Mouse (Mus musculus): ENCODE measurements at regions not wholly inside any gene's neighbourhood (a gene's known extent, or its start where the extent isn't known, plus 50 kb on each side); places are given as distances from the start of the nearest gene placed in this dataset.
A peak's percentile ranks its signal among the peaks of the same experiment; 100 is the strongest.

DNA sequence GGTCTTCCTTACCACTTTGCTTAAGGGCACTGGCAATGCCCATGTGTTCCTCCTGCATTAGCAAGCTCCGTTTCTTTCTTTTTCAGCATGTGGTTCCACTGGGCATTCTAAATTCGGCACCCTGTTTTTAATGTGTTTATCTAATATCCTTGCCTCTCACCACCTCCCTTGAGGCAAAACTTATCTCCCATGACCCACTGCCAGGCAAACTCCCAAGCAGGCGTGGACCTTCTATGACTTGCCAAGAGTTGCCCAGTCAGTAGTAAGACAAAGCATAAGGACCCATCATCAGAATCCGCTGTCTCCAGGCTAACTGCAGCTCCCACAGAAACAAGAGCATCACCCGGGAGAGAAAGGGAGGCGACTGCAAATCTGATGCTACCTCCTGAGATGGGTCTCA is 245.2 kb downstream of the Setd4 start:
- H3K4me3 ChIP-seq: no peak overlapping the region
- peak overlapping the region; percentile 14; the same call in 1 of the 2 replicates for H3K9ac ChIP-seq
- H3K27ac ChIP-seq: peak overlapping the region; percentile 71
- peaks cover 25% of the 10 kb centered on the region for H3K4me1 ChIP-seq
- no peaks in the 10 kb centered on the region; the same call in 1 of the 2 replicates for H3K27me3 ChIP-seq (replicated peaks)
- peak; percentile 88 for ATAC-seq
- peak overlapping the region; percentile 40 for H3K4me2 ChIP-seq
- peaks cover 7% of the 10 kb centered on the region; the same call in 1 of the 2 replicates for H3K36me3 ChIP-seq
- no peaks in the 10 kb centered on the region for H3K9me3 ChIP-seq (replicated peaks)
- 63% methylated on average over 6 of the region's 6 CpGs for WGBS (ENCODE audit: insufficient replicate concordance)

DNA sequence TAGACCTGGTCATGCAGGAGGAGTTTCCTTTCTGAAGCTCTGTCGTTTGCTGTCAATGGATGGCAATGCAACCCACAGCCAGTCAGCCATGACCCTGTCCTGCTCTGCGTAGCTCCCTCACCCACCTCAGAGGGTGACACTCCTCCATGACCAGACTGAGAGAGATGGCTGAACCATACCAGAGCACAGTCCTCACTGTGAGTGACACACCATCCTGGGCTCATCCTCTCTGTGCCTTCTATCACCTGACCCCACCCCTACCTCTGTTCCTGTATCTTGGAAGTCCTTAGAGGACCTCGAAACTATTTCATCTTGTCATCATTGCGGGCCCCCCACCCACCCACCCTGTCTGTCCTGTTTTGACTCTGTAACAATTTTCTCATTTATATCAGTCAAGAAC is 245.7 kb downstream of the Setd4 start:
- Histone ChIP-seq H3K27ac (peak overlapping the region; percentile 71), H3K36me3 (peaks cover 7% of the 10 kb centered on the region; the same call in 1 of the 2 replicates), H3K9me3 (replicated peaks) (no peaks in the 10 kb centered on the region), H3K9ac (peak overlapping the region; percentile 14; the same call in 1 of the 2 replicates), H3K4me2 (peak overlapping the region; percentile 40), H3K4me1 (peaks cover 25% of the 10 kb centered on the region), H3K27me3 (replicated peaks) (no peaks in the 10 kb centered on the region; the same call in 1 of the 2 replicates), H3K4me3 (no peak overlapping the region)
- ATAC-seq: peak; percentile 74
- WGBS (ENCODE audit: insufficient replicate concordance): 54% methylated on average over 4 of the region's 4 CpGs

DNA sequence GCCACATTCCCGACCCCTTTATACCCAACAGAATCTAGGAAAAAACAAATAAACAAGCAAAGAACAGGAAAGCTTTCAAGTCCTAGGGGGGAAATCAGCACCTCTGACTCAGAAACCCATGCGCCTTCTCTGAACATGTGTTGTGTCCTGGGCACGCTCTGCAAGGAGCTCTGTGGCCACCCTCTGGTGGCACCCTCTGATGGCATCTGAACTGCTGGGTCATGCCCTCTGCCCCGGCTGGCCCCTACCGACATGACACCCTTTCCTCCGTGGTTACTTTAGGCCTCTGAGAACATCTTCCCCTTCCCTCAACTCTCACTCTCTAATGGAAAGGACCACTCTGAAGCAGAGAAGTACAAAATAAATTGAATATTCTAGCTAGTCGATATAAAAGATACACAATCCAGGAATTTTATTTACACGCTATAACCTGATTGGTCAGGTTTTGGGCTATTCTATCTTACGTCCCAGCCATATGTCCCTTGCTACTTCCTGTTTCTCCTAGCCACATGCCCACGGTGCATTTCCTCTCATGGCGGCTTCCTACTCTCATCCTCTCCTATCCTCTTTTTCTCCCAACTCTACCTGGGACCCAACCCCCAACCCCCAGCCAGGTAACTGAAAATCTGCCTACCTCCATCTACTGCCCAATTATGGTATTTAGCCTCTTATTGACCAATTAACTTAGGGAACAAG is 248.5 kb downstream of the Setd4 start:
- Histone ChIP-seq H3K4me3 (no peak overlapping the region), H3K9ac (no peak overlapping the region), H3K4me2 (no peak overlapping the region), H3K9me3 (replicated peaks) (no peaks in the 10 kb centered on the region), H3K4me1 (peaks cover 23% of the 10 kb centered on the region), H3K27me3 (replicated peaks) (no peaks in the 10 kb centered on the region; the same call in 1 of the 2 replicates), H3K36me3 (peaks cover 7% of the 10 kb centered on the region; the same call in 1 of the 2 replicates), H3K27ac (no peak overlapping the region)
- ATAC-seq: no peak
- 57% methylated on average over 11 of the region's 11 CpGs for WGBS (ENCODE audit: insufficient replicate concordance)

DNA sequence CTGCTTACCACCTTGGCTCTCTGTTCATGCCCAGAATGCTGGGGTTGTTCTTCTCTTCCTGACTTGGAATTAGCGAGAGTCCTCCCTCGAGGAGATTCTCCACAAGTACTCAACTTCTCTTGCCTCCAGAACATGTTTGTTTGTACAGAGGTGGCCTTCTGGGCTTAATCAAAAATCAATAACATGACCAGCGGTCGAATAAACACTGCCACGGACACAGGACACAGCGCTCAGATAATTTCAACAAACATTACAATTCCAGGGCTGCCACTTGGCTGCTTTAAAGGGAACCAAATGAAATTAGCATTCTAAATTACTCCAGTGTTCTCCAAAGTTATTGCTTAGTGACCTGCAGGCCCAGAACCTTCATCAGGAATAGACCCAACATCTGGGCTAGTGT is 249.9 kb downstream of the Setd4 start:
- H3K36me3 ChIP-seq: peaks cover 7% of the 10 kb centered on the region; the same call in 1 of the 2 replicates
- no peak overlapping the region for H3K4me3 ChIP-seq
- ATAC-seq: no peak
- no peaks in the 10 kb centered on the region; the same call in 1 of the 2 replicates for H3K27me3 ChIP-seq (replicated peaks)
- WGBS (ENCODE audit: insufficient replicate concordance): 68% methylated on average over 6 of the region's 6 CpGs
- no peak overlapping the region for H3K4me2 ChIP-seq
- no peak overlapping the region for H3K9ac ChIP-seq
- no peaks in the 10 kb centered on the region for H3K9me3 ChIP-seq (replicated peaks)
- peaks cover 12% of the 10 kb centered on the region for H3K4me1 ChIP-seq
- no peak overlapping the region for H3K27ac ChIP-seq

DNA sequence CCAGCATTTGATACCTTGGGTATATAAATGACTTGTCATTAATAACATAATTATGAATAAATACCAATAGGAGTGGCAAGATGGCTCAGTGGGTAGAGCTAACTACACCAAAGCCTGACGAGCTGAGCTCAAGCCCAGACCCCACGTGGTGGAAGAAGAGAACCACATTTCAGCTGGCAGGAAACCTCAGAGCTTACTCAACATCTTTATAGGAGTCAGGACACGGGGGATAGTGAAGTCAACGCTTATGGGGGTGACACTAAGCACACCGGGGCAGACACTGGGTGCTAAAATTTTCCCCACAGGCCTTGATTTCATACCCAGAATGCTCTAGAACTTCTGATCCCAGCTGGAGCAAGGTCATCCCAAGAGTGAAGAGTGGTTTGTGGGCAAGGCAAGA is 259.3 kb downstream of the Setd4 start:
- ATAC-seq: no peak
- H3K27ac ChIP-seq: no peak overlapping the region
- H3K9me3 ChIP-seq (replicated peaks): no peaks in the 10 kb centered on the region
- WGBS (ENCODE audit: insufficient replicate concordance): 44% methylated on average over 5 of the region's 5 CpGs
- H3K4me3 ChIP-seq: no peak overlapping the region
- H3K4me2 ChIP-seq: no peak overlapping the region
- no peaks in the 10 kb centered on the region for H3K36me3 ChIP-seq
- no peaks in the 10 kb centered on the region for H3K4me1 ChIP-seq
- no peak overlapping the region for H3K9ac ChIP-seq
- peaks cover 25% of the 10 kb centered on the region for H3K27me3 ChIP-seq (replicated peaks)

DNA sequence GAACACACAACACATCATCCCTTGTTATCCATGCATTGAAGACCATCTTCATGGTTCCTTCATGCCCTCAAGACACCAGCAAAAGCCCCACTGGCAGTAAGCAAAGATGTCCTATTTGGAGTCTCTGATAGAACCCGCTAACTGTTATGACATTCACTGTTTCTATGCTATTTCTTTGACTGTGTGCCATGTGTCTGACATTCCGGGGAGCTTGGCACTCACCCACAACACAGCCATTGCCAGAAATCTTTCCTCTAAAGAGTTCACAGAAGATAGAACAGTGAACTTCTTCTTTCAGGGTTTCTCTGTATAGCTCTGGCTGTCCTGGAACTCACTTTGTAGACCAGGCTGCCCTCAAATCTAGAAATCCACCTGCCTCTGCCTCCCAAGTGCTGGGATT is 261.2 kb downstream of the Setd4 start:
- Histone ChIP-seq H3K27ac (no peak overlapping the region), H3K27me3 (replicated peaks) (peaks cover 31% of the 10 kb centered on the region), H3K9ac (no peak overlapping the region), H3K4me1 (no peaks in the 10 kb centered on the region), H3K36me3 (no peaks in the 10 kb centered on the region), H3K4me2 (no peak overlapping the region), H3K9me3 (replicated peaks) (no peaks in the 10 kb centered on the region), H3K4me3 (no peak overlapping the region)
- 69% methylated on average over 2 of the region's 2 CpGs for WGBS (ENCODE audit: insufficient replicate concordance)
- ATAC-seq: no peak

DNA sequence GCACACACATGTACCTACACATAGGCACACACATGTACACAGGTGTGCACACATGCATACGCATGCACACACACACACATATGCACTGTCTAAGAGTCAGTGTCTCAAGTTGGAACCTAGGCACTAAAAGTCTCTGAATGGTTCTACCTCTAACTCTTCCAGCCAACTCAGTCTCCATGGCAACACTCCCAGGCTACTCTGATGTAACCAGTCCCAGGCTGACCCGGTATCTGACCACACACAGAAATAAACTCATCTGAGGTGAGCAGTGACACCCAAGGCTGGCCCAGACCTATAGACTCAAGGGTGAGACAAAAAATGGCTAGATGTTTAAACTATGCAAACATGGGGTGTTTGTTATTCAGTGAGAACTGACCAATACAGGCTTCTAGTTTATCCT is 262.1 kb downstream of the Setd4 start:
- no peaks in the 10 kb centered on the region for H3K4me1 ChIP-seq
- peak; percentile 37 for ATAC-seq
- no peaks in the 10 kb centered on the region for H3K9me3 ChIP-seq (replicated peaks)
- WGBS (ENCODE audit: insufficient replicate concordance): 73% methylated on average over 2 of the region's 2 CpGs
- H3K27me3 ChIP-seq (replicated peaks): peaks cover 26% of the 10 kb centered on the region
- H3K27ac ChIP-seq: no peak overlapping the region
- no peaks in the 10 kb centered on the region for H3K36me3 ChIP-seq
- H3K4me3 ChIP-seq: no peak overlapping the region
- no peak overlapping the region for H3K4me2 ChIP-seq
- no peak overlapping the region for H3K9ac ChIP-seq

DNA sequence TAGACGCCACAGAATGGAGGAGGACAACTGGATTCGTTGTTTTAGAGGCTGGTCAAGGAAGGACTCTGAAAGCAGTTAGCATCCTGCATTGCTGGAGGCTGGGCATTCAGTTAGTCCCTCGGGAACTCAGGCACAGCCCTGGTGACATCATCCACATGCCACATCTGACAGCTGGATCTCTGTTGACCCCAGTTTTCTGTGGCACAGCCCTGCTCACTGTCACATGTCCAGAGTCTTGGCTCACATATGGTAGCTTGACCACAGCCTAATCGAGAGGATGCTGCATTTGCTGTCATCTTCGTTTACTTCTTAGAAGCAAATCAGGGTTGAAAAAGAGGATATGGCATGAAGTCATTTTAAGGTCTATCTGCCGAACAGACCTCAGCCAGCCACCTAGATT is 265.1 kb downstream of the Setd4 start:
- Histone ChIP-seq H3K27ac (no peak overlapping the region), H3K4me1 (peaks cover 19% of the 10 kb centered on the region), H3K4me3 (no peak overlapping the region), H3K4me2 (no peak overlapping the region), H3K36me3 (no peaks in the 10 kb centered on the region), H3K9ac (no peak overlapping the region), H3K27me3 (replicated peaks) (peaks cover 20% of the 10 kb centered on the region), H3K9me3 (replicated peaks) (no peaks in the 10 kb centered on the region)
- no peak for ATAC-seq
- WGBS (ENCODE audit: insufficient replicate concordance): 50% methylated on average over 6 of the region's 6 CpGs

DNA sequence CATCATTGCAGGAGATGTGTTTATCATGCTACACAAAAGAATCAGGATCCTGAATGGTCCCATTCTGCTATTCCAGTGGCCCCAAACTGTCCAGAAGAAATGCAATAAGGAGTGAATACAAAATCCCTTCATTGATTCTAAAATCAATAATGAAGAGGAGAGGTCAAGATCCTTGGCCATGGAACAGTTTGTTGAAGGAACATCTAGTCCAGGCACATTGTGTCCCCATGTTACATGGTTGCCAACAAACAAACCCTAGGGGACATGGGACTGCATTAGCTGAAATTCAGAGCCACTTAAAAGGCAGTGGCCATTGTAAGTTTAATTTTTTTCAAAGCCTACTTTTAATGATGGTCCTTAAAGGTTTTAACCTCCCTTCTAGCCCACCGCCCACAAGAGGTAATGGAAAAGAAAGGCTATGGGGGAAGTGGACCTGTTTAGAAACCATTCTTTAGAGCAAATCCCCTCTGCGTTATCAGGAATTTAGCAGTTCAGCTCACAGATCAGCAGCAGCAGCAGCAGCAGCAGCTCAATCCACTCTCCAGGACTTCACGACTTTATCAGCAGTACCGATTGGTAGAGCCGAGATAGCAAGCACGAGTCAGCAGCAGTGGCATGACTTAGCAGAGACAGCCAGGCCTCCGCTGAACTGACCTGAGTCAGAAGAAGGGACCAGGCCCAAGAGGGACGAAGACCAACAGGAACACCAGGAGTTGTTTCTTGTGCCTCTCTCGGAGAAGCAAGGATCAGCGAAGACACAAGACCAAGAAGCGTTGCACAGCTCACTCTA is 268.3 kb downstream of the Setd4 start:
- H3K36me3 ChIP-seq: no peaks in the 10 kb centered on the region
- 37% methylated on average over 11 of the region's 11 CpGs for WGBS (ENCODE audit: insufficient replicate concordance)
- H3K4me2 ChIP-seq: 0 out of 2 replicates have a peak overlapping the region, but pooled peaks have one; percentile 1
- H3K4me3 ChIP-seq: no peak overlapping the region
- H3K27me3 ChIP-seq (replicated peaks): peaks cover 37% of the 10 kb centered on the region
- peaks cover 19% of the 10 kb centered on the region for H3K4me1 ChIP-seq
- peak overlapping the region; percentile 2; the same call in 1 of the 2 replicates for H3K27ac ChIP-seq
- no peaks in the 10 kb centered on the region for H3K9me3 ChIP-seq (replicated peaks)
- H3K9ac ChIP-seq: no peak overlapping the region
- ATAC-seq: peak; percentile 93

DNA sequence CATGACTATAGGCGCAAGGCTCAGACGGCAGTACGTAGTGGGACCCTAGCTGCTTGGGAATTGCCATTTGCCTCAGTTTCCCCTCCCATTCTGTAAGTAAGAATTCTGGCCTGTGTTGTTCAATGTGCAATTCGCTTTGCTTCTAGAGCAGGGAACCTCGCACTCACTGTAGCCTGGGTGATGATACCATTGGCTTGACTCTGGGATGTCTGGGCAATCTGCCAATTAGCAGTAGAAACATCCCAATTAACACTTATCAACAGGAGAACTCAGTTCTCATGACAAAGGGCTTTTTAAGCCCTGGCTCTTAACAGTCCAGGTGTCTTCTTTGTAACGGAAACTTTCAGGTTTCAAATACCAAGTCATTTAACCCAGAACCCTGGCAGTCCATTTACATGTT is 270.2 kb downstream of the Setd4 start:
- Histone ChIP-seq H3K4me3 (no peak overlapping the region), H3K9me3 (replicated peaks) (no peaks in the 10 kb centered on the region), H3K27ac (no peak overlapping the region), H3K4me1 (peaks cover 19% of the 10 kb centered on the region), H3K36me3 (no peaks in the 10 kb centered on the region), H3K27me3 (replicated peaks) (peaks cover 47% of the 10 kb centered on the region), H3K4me2 (no peak overlapping the region), H3K9ac (no peak overlapping the region)
- WGBS (ENCODE audit: insufficient replicate concordance): 71% methylated on average over 6 of the region's 6 CpGs
- ATAC-seq: no peak

DNA sequence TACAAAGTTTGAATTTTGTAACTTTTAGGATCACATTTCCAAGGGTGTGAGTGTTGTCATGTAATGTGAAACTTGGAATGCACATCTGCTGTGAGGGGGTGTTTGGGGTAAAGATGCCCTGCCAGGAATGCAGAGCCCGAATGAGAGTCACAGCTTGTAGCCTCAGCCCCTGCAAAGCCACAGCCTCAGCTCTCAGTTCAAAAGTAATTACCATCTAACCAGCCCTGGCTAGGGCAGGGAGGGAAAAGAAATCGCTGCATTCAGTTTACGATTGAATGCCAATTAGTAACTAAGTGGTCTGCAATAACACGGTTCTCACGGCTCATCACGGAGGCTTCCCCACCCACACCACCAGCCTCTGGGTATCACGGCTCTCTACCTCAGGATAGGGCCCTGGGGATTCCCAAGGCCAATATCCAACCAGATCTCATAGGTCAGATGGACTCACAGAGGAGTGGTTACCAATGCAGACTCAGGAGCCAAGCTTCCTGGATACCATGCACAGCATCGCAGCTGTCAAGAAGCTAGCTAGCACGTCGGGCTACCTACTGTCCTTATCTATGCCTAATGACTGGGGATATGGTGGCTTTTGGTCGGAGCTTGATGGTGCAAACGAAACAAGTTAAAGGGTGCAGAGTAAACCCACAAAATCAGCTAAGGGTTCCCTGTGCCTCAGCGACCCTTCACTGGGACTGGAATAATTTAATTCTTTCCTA is 275.0 kb downstream of the Setd4 start:
- Histone ChIP-seq H3K4me1 (no peaks in the 10 kb centered on the region), H3K9ac (no peak overlapping the region), H3K36me3 (no peaks in the 10 kb centered on the region), H3K9me3 (replicated peaks) (no peaks in the 10 kb centered on the region), H3K4me3 (no peak overlapping the region), H3K27me3 (replicated peaks) (peaks cover 41% of the 10 kb centered on the region), H3K27ac (no peak overlapping the region), H3K4me2 (no peak overlapping the region)
- WGBS (ENCODE audit: insufficient replicate concordance): 35% methylated on average over 13 of the region's 13 CpGs
- ATAC-seq: no peak

DNA sequence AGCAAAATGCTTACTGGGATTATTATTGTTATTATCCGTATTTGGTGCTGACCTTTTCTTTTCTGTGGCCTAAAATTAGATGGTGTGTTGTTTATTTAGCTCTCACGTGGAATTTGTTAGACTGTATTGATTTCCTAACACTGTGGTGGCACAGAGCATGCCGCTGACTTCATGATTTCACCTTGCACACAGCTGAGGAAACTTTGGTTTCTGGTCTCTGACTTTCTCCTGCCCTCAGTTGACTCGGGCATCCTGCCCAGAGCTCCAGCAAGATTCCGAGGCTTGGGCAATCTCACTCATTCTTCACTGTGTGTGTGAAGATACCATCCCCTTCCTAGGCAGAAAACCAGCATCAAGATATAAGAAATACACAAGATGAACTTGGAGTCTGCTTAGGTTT is 279.0 kb downstream of the Setd4 start:
- WGBS (ENCODE audit: insufficient replicate concordance): 61% methylated on average over 5 of the region's 5 CpGs

More for the DNA sequence above, 279.0 kb downstream of the Setd4 start:
- no peak for ATAC-seq
- no peak overlapping the region for H3K4me2 ChIP-seq
- no peak overlapping the region for H3K27ac ChIP-seq
- no peak overlapping the region for H3K9ac ChIP-seq
- no peak overlapping the region for H3K4me3 ChIP-seq
- H3K9me3 ChIP-seq (replicated peaks): no peaks in the 10 kb centered on the region
- H3K4me1 ChIP-seq: no peaks in the 10 kb centered on the region
- H3K27me3 ChIP-seq (replicated peaks): peaks cover 17% of the 10 kb centered on the region
- no peaks in the 10 kb centered on the region for H3K36me3 ChIP-seq
